Mouse (Mus musculus): ENCODE measurements around the gene Polr2f. TPM values are rescaled to one million over a fixed set of nuclear protein-coding genes. Genes with fewer than 3 reads are reported as not detected.

The Polr2f gene
- polyA plus RNA-seq (2021; fragmentation: Nextera tagmentation): 156 and 172 TPM in 2 replicates
- long read RNA-seq, experiment 1, transcript Polr2f-205 (5 exons, 885 nt): major isoform, 72 of 78 reads
- long read RNA-seq, experiment 1, partial matches to known transcripts: 3 of 78 reads
- long read RNA-seq, experiment 1, other reads (novel, unspliced or antisense): 2 of 78 reads
- long read RNA-seq, experiment 2, transcript Polr2f-205 (5 exons, 885 nt): major isoform, 7 of 8 reads
- long read RNA-seq, experiment 2, partial matches to known transcripts: 1 of 8 reads
- long read RNA-seq, experiment 2, other reads (novel, unspliced or antisense): 0 of 8 reads

GRCm38 (mm10) chr15:79140866-79141565 is at the start of gene Polr2f, which contains the start of gene 1700088E04Rik:
Gene Polr2f, plus strand, starts transcription at chr15:79141009.
Gene 1700088E04Rik, minus strand, starts transcription at chr15:79141253.

GRCm38 (mm10) chr15:79108421-79109320 is 32.1 kb upstream of the Polr2f start, which contains the start of gene Micall1:
Gene Micall1, plus strand, starts transcription at chr15:79108898.

GRCm38 (mm10) chr15:79165140-79165539 is 24.3 kb downstream of the Polr2f start, which contains the start of gene Sox10:
Gene Sox10, minus strand, starts transcription at chr15:79165240.

Other genes with a start within 250 kb of the Polr2f start
- gene Gm49510, start 241.3 kb upstream of the Polr2f start, polyA plus RNA-seq (2021; fragmentation: Nextera tagmentation): 0.13 and 0.19 TPM in 2 replicates
- gene Sh3bp1, start 241.2 kb upstream of the Polr2f start, polyA plus RNA-seq (2021; fragmentation: Nextera tagmentation): 2.8 and 4.3 TPM in 2 replicates
- 117 and 170 TPM in 2 replicates for gene Pdxp, start 227.1 kb upstream of the Polr2f start, polyA plus RNA-seq (2021; fragmentation: Nextera tagmentation)
- gene Lgals1, start 214.3 kb upstream of the Polr2f start, polyA plus RNA-seq (2021; fragmentation: Nextera tagmentation): 98.4 and 125 TPM in 2 replicates
- gene Nol12, start 206.1 kb upstream of the Polr2f start, polyA plus RNA-seq (2021; fragmentation: Nextera tagmentation): 43.1 and 48.4 TPM in 2 replicates
- 4.4 and 5.7 TPM in 2 replicates for gene Triobp, start 193.3 kb upstream of the Polr2f start, polyA plus RNA-seq (2021; fragmentation: Nextera tagmentation)
- 65.5 and 70.9 TPM in 2 replicates for gene H1f0, start 112.6 kb upstream of the Polr2f start, polyA plus RNA-seq (2021; fragmentation: Nextera tagmentation)
- 0.23 TPM in 2 replicates for gene Galr3, start 99.1 kb upstream of the Polr2f start, polyA plus RNA-seq (2021; fragmentation: Nextera tagmentation)
- 28.0 and 29.8 TPM in 2 replicates for gene Ankrd54, start 78.1 kb upstream of the Polr2f start, polyA plus RNA-seq (2021; fragmentation: Nextera tagmentation)
- gene Eif3l, start 65.8 kb upstream of the Polr2f start, polyA plus RNA-seq (2021; fragmentation: Nextera tagmentation): 100 and 106 TPM in 2 replicates
- 3.3 and 3.8 TPM in 2 replicates for gene Micall1, start 32.1 kb upstream of the Polr2f start, polyA plus RNA-seq (2021; fragmentation: Nextera tagmentation)
- gene 1700088E04Rik, start 244 bp downstream of the Polr2f start, polyA plus RNA-seq (2021; fragmentation: Nextera tagmentation): 18.0 and 24.6 TPM in 2 replicates
- 8.4 and 10.3 TPM in 2 replicates for gene Sox10, start 24.2 kb downstream of the Polr2f start, polyA plus RNA-seq (2021; fragmentation: Nextera tagmentation)
- gene Pick1, start 88.2 kb downstream of the Polr2f start, polyA plus RNA-seq (2021; fragmentation: Nextera tagmentation): 12.5 and 14.9 TPM in 2 replicates
- 0.25 TPM in 1 of 2 replicates, not detected in the other for gene Gm49486, start 88.4 kb downstream of the Polr2f start, polyA plus RNA-seq (2021; fragmentation: Nextera tagmentation)
- gene Slc16a8, start 113.8 kb downstream of the Polr2f start, polyA plus RNA-seq (2021; fragmentation: Nextera tagmentation): 5.2 TPM in 1 of 2 replicates, not detected in the other
- 3.8 and 4.6 TPM in 2 replicates for gene Baiap2l2, start 144.5 kb downstream of the Polr2f start, polyA plus RNA-seq (2021; fragmentation: Nextera tagmentation)
- 9.0 and 9.6 TPM in 2 replicates for gene Pla2g6, start 187.4 kb downstream of the Polr2f start, polyA plus RNA-seq (2021; fragmentation: Nextera tagmentation)
- gene Maff, start 205.6 kb downstream of the Polr2f start, polyA plus RNA-seq (2021; fragmentation: Nextera tagmentation): 0.23 and 0.28 TPM in 2 replicates

All from layer of hippocampus, adult 6 months (tissue).